Mouse (Mus musculus) spleen, postnatal 14 days (tissue): ENCODE measurements around the gene Ppfibp1.

Experiments
- DNase-seq, 2 experiments: peaks; one replicate each; pipeline ENCODE4 v3.0.0; 2021 to 2022; ENCODE audit warnings: low spot score in 2 of 2

The Ppfibp1 gene

GRCm38 (mm10) chr6:146958694-146959093 lies 70.4 kb downstream of the Ppfibp1 start:
- no peak for DNase-seq

- no peak for DNase-seq
These were observed 71.8 kb downstream of the Ppfibp1 start for GRCm38 (mm10) chr6:146959908-146960680.

DNA sequence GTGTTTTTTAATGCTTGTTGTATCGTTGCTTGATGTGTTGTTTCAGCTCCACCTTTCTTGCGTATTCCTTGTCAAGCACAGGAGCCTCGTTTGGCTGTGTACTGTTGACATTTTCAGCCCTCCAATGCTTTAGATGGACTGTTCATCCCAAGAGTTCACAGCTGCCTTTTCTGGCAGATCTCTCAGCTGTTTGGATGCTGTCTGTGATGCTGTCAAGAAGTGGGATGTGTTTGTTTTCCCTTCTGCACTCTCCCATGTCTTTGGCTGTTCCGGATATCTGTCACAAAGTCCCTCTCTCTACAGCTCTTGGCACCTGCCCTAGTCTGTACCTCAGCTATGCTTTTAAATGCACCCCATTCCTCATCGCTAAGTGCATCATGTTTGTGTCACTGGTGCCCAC lies 72.7 kb downstream of the Ppfibp1 start:
- DNase-seq = no peak

DNA sequence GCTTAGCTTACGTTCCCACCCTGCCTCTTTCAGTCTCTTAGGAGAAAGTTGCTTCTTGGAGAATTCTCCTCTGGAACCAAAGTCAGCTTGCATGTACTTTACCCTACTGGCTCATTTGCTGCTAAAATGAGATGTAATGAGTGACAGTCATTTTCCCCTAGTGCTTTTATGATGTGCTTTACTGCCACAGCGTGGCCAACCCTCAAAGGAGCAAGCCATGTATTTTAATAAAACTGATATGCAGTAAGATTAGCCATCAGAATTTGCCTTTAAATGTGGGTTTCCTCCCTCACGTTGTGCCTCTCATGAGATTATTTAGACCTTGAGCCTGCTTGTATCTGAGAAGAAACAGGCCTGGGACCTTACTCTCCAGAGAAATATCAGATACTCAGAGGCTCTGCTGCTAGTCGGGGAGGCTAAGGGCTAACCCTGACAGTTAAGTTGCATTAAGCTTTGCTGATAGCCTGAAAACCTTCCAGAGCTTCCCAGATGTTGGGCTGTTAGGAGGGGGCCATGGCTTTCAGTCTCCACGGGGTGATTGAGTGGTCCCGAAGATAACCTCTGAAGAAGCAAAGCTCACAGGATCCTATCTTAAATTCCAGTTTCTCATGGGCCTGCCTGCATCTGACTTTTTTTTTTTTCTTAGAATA lies 73.7 kb downstream of the Ppfibp1 start:
- no peak for DNase-seq

GRCm38 (mm10) chr6:146963396-146964150 lies 75.3 kb downstream of the Ppfibp1 start:
- no peak for DNase-seq

- DNase-seq = no peak
These were observed 77.0 kb downstream of the Ppfibp1 start for GRCm38 (mm10) chr6:146965139-146965772.

DNA sequence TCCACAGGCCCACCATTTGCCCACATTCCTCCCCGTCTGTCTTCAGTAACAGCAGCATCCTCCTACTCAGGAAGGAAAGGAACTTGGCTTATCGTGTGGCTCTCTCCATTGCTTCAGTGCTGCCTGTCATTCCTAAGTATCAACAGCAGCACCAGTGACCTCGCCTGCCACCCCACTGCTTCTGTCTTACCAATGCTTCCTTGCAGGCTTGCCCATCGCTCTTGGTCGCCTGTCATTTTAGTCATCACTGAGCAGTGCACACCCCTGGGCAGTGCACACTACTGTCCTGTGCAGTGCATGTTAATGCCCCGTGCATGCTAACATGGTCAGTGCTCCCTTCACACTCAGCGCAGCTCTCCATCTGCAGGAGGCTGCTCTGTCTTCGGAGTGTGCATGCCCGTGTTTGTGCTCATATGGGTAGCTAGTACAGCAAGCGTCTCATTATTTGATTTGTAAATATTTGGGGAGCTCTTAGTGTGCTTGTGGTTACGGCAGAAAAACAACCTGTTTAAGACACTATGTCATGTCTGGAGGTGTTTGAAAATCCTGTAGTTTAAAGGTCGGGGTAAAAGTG lies 78.2 kb downstream of the Ppfibp1 start:
- no peak for DNase-seq

- no peak for DNase-seq
These were observed 79.5 kb downstream of the Ppfibp1 start for GRCm38 (mm10) chr6:146967836-146968235.

- no peak for DNase-seq
These were observed 82.5 kb downstream of the Ppfibp1 start for GRCm38 (mm10) chr6:146970811-146971210.

- DNase-seq = no peak
These were observed 83.1 kb downstream of the Ppfibp1 start for GRCm38 (mm10) chr6:146971366-146971765.

- no peak for DNase-seq
These were observed 83.7 kb downstream of the Ppfibp1 start for GRCm38 (mm10) chr6:146972009-146972408.

GRCm38 (mm10) chr6:146972740-146973139 lies 84.5 kb downstream of the Ppfibp1 start:
- no peak for DNase-seq

- DNase-seq = no peak
These were observed 85.1 kb downstream of the Ppfibp1 start for GRCm38 (mm10) chr6:146973406-146973805.

DNA sequence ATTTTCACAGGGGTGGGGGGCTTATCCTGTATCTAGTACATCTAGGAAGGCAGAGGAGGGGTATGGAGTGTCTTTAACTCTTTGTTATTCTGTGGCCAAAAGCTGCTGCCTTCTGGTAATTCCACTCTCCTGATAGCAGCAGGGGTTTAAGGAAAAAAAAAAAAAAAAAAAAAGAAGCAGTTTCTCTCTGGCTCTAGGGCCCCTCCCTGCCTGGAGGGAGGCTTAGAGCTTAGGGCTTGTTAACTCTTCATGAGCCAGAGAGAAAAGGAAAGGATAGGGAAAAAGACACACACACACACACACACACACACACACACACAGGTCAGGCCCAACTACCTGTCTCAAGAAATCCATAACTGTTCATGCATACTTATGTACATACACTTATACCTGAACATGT lies 85.5 kb downstream of the Ppfibp1 start:
- DNase-seq = no peak

DNA sequence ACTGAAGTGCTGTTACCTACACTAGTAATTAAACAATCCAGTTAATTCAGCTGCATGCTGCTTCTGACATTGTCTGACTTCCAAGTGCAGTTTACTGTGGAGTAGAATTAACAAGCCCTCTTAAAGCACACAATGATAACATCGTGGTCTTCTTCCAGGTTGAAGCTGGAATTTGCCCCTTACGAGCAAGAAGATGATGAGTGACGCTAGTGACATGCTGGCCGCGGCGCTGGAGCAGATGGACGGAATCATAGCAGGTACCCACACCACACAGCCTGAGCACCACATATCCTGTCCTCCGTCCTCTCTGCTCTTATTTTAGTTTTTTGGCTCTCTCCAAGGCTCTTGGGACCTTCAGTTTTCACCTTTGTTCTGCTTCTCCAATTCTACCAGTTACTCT lies 88.2 kb downstream of the Ppfibp1 start:
- no peak for DNase-seq

- DNase-seq = no peak
These were observed 90.4 kb downstream of the Ppfibp1 start for GRCm38 (mm10) chr6:146978691-146979114.

DNA sequence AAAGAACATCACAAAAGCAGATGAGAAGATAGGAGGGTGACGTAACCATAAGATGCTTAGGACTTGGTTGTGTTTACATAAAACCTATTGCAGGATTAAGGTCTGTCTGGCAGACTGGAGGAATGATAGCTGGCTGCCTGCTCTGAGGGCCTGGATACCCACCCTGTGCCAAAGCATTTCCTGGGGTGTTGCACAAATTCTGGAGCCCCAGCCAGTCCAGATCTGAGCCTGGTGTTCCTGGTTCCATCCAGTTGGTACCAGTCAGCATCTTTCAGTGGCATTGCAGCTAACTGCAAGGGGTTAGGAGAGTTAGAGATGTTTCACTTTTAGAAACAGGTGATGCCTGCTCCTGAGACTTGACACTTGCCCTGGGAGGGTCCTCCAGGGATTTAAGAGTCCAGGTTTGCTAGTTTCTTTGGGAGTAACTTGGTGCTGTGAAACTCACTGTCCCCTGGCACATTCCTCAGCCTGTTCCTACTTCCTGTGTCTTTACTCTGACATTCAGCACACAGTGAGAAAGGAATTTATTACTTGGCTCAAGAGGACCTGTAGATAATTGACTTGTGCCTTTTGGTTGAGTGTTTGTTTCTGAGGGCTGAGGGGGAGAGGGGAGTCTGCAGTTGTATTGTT lies 90.9 kb downstream of the Ppfibp1 start:
- DNase-seq = no peak

DNA sequence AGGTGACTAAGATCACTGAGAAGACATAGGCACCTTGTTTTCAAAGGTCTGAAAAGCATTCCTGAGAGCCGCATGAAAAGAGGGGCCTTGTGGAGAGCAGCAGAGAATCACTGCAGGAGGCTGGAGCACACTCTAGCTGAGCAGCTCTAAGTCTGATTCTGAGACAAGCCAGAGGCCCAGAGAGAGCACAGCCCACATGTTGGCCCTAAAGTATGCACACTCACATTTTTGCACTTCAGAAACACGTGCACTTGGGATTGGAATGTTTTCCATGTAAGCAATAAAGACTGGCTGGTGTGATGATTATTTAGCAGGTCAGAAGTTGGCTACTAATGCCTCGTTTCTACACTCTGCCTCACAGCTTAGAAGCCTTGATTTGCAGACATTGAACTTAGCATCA lies 91.7 kb downstream of the Ppfibp1 start:
- no peak for DNase-seq

- no peak for DNase-seq
These were observed 93.1 kb downstream of the Ppfibp1 start for GRCm38 (mm10) chr6:146981249-146981835.

- DNase-seq = no peak
These were observed 96.3 kb downstream of the Ppfibp1 start for GRCm38 (mm10) chr6:146984569-146984968.

- peak in 1 of 2 experiments; percentile 38 for DNase-seq
These were observed 105.9 kb downstream of the Ppfibp1 start for GRCm38 (mm10) chr6:146994236-146994635.
